Mouse (Mus musculus): Measurements from ENCODE around the gene Slc2a3. TPM values are rescaled to one million over a fixed set of nuclear protein-coding genes. Genes with fewer than 3 reads are reported as not detected.
"Not testable (repeated sequence)": the region's sequence is repeated elsewhere in the genome, so short reads cannot be mapped to it uniquely, and the experiment has no call there.

Gene Slc2a3
- polyA plus RNA-seq, 1 experiment from 2014 or later = 29.2 TPM

- 21% methylated on average over 10 of the region's 10 CpGs for WGBS
- no peaks in the 10 kb centered on the region for H3K36me3 ChIP-seq (ENCODE audit: control insufficient read depth, insufficient read depth, low read length)
- no peak for ATAC-seq (ENCODE audit: low FRiP score)
- no peak overlapping the region for H3K4me3 ChIP-seq (ENCODE audit: low read depth, low read length)
- no peak overlapping the region for H3K9ac ChIP-seq (ENCODE audit: low read depth, low read length)
- H3K4me2 ChIP-seq (replicated peaks; ENCODE audit: low read depth, low read length) = no peak overlapping the region
- no peaks in the 10 kb centered on the region for H3K9me3 ChIP-seq (ENCODE audit: control insufficient read depth, low read length)
- no peak overlapping the region for H3K27ac ChIP-seq (ENCODE audit: low read depth, low read length)
- DNase-seq (ENCODE audit: low spot score) = peak; percentile 13
- H3K4me1 ChIP-seq (replicated peaks; ENCODE audit: control insufficient read depth, insufficient read depth, low read length) = no peaks in the 10 kb centered on the region
- H3K27me3 ChIP-seq (ENCODE audit: control insufficient read depth, insufficient read depth, low read length) = peaks cover 10% of the 10 kb centered on the region
Measured at GRCm38 (mm10) chr6:122744505-122745249, 56.8 kb downstream of the Slc2a3 start.

- Histone ChIP-seq H3K4me1 (replicated peaks; ENCODE audit: control insufficient read depth, insufficient read depth, low read length) (no peaks in the 10 kb centered on the region), H3K27me3 (ENCODE audit: control insufficient read depth, insufficient read depth, low read length) (peaks cover 10% of the 10 kb centered on the region), H3K9me3 (ENCODE audit: control insufficient read depth, low read length) (no peaks in the 10 kb centered on the region), H3K36me3 (ENCODE audit: control insufficient read depth, insufficient read depth, low read length) (no peaks in the 10 kb centered on the region), H3K27ac (ENCODE audit: low read depth, low read length) (no peak overlapping the region), H3K4me2 (replicated peaks; ENCODE audit: low read depth, low read length) (no peak overlapping the region), H3K9ac (ENCODE audit: low read depth, low read length) (no peak overlapping the region), H3K4me3 (ENCODE audit: low read depth, low read length) (no peak overlapping the region)
- ATAC-seq (ENCODE audit: low FRiP score) = peak; percentile 6; the same call in 1 of the 2 replicates
- peak; percentile 22 for DNase-seq (ENCODE audit: low spot score)
- 17% methylated on average over 11 of the region's 11 CpGs for WGBS
Measured at GRCm38 (mm10) chr6:122743353-122743752, 58.1 kb downstream of the Slc2a3 start.

GRCm38 (mm10) chr6:122742228-122742899, 59.1 kb downstream of the Slc2a3 start:
- peak overlapping the region; percentile 64 for H3K4me2 ChIP-seq (replicated peaks; ENCODE audit: low read depth, low read length)
- H3K9me3 ChIP-seq (ENCODE audit: control insufficient read depth, low read length) = no peaks in the 10 kb centered on the region
- peak; percentile 64 for DNase-seq (ENCODE audit: low spot score)
- peak overlapping the region; percentile 35; the same call in 1 of the 2 replicates for H3K9ac ChIP-seq (ENCODE audit: low read depth, low read length)
- no peaks in the 10 kb centered on the region for H3K36me3 ChIP-seq (ENCODE audit: control insufficient read depth, insufficient read depth, low read length)
- under 1% methylated on average over 23 of the region's 23 CpGs for WGBS
- peaks cover 10% of the 10 kb centered on the region for H3K27me3 ChIP-seq (ENCODE audit: control insufficient read depth, insufficient read depth, low read length)
- H3K4me1 ChIP-seq (replicated peaks; ENCODE audit: control insufficient read depth, insufficient read depth, low read length) = no peaks in the 10 kb centered on the region
- H3K4me3 ChIP-seq (ENCODE audit: low read depth, low read length) = peak overlapping the region; percentile 42
- peak; percentile 43; the same call in 1 of the 2 replicates for ATAC-seq (ENCODE audit: low FRiP score)
- no peak overlapping the region for H3K27ac ChIP-seq (ENCODE audit: low read depth, low read length)

GRCm38 (mm10) chr6:122741460-122742227, 59.8 kb downstream of the Slc2a3 start:
- 5% methylated on average over 25 of the region's 25 CpGs for WGBS
- Histone ChIP-seq H3K27me3 (ENCODE audit: control insufficient read depth, insufficient read depth, low read length) (peaks cover 10% of the 10 kb centered on the region), H3K4me2 (replicated peaks; ENCODE audit: low read depth, low read length) (peak overlapping the region; percentile 64), H3K4me3 (ENCODE audit: low read depth, low read length) (peak overlapping the region; percentile 42), H3K9ac (ENCODE audit: low read depth, low read length) (peak overlapping the region; percentile 35; the same call in 1 of the 2 replicates), H3K4me1 (replicated peaks; ENCODE audit: control insufficient read depth, insufficient read depth, low read length) (no peaks in the 10 kb centered on the region), H3K9me3 (ENCODE audit: control insufficient read depth, low read length) (no peaks in the 10 kb centered on the region), H3K36me3 (ENCODE audit: control insufficient read depth, insufficient read depth, low read length) (no peaks in the 10 kb centered on the region), H3K27ac (ENCODE audit: low read depth, low read length) (no peak overlapping the region)
- ATAC-seq (ENCODE audit: low FRiP score) (0 out of 2 replicates have a peak, but pooled peaks have one; percentile 1), DNase-seq (ENCODE audit: low spot score) (peak; percentile 25)

GRCm38 (mm10) chr6:122739952-122740351, 61.5 kb downstream of the Slc2a3 start:
- H3K9ac ChIP-seq (ENCODE audit: low read depth, low read length) = no peak overlapping the region
- 14% methylated on average over 8 of the region's 8 CpGs for WGBS
- ATAC-seq (ENCODE audit: low FRiP score) = peak; percentile 48
- H3K4me2 ChIP-seq (replicated peaks; ENCODE audit: low read depth, low read length) = no peak overlapping the region
- peaks cover 9% of the 10 kb centered on the region for H3K27me3 ChIP-seq (ENCODE audit: control insufficient read depth, insufficient read depth, low read length)
- peak; percentile 83 for DNase-seq (ENCODE audit: low spot score)
- no peak overlapping the region for H3K4me3 ChIP-seq (ENCODE audit: low read depth, low read length)
- H3K27ac ChIP-seq (ENCODE audit: low read depth, low read length) = no peak overlapping the region
- H3K36me3 ChIP-seq (ENCODE audit: control insufficient read depth, insufficient read depth, low read length) = no peaks in the 10 kb centered on the region
- H3K9me3 ChIP-seq (ENCODE audit: control insufficient read depth, low read length) = no peaks in the 10 kb centered on the region
- no peaks in the 10 kb centered on the region for H3K4me1 ChIP-seq (replicated peaks; ENCODE audit: control insufficient read depth, insufficient read depth, low read length)

- Histone ChIP-seq H3K27me3 (ENCODE audit: control insufficient read depth, insufficient read depth, low read length) (no peaks in the 10 kb centered on the region), H3K36me3 (ENCODE audit: control insufficient read depth, insufficient read depth, low read length) (no peaks in the 10 kb centered on the region), H3K27ac (ENCODE audit: low read depth, low read length) (no peak overlapping the region), H3K4me2 (replicated peaks; ENCODE audit: low read depth, low read length) (no peak overlapping the region), H3K9me3 (ENCODE audit: control insufficient read depth, low read length) (no peaks in the 10 kb centered on the region), H3K9ac (ENCODE audit: low read depth, low read length) (no peak overlapping the region), H3K4me1 (replicated peaks; ENCODE audit: control insufficient read depth, insufficient read depth, low read length) (no peaks in the 10 kb centered on the region), H3K4me3 (ENCODE audit: low read depth, low read length) (no peak overlapping the region)
- peak; percentile 72 for DNase-seq (ENCODE audit: low spot score)
- 29% methylated on average over 2 of the region's 2 CpGs for WGBS
- ATAC-seq (ENCODE audit: low FRiP score) = no peak; the same call in 1 of the 2 replicates
Measured at GRCm38 (mm10) chr6:122719942-122720341, 81.5 kb downstream of the Slc2a3 start.

GRCm38 (mm10) chr6:122718224-122718623, 83.2 kb downstream of the Slc2a3 start:
- ATAC-seq (ENCODE audit: low FRiP score); H3K4me1 ChIP-seq (replicated peaks; ENCODE audit: control insufficient read depth, insufficient read depth, low read length); H3K27me3 ChIP-seq (ENCODE audit: control insufficient read depth, insufficient read depth, low read length); H3K9ac ChIP-seq (ENCODE audit: low read depth, low read length); H3K4me3 ChIP-seq (ENCODE audit: low read depth, low read length); H3K36me3 ChIP-seq (ENCODE audit: control insufficient read depth, insufficient read depth, low read length); H3K9me3 ChIP-seq (ENCODE audit: control insufficient read depth, low read length); H3K27ac ChIP-seq (ENCODE audit: low read depth, low read length); H3K4me2 ChIP-seq (replicated peaks; ENCODE audit: low read depth, low read length); DNase-seq (ENCODE audit: low spot score): not testable (repeated sequence)
- WGBS = 75% methylated on average over 1 of the region's 1 CpGs

- no peaks in the 10 kb centered on the region for H3K9me3 ChIP-seq (ENCODE audit: control insufficient read depth, low read length)
- no peak overlapping the region for H3K4me3 ChIP-seq (ENCODE audit: low read depth, low read length)
- no peaks in the 10 kb centered on the region for H3K27me3 ChIP-seq (ENCODE audit: control insufficient read depth, insufficient read depth, low read length)
- no peaks in the 10 kb centered on the region for H3K36me3 ChIP-seq (ENCODE audit: control insufficient read depth, insufficient read depth, low read length)
- H3K27ac ChIP-seq (ENCODE audit: low read depth, low read length) = no peak overlapping the region
- H3K9ac ChIP-seq (ENCODE audit: low read depth, low read length) = no peak overlapping the region
- H3K4me2 ChIP-seq (replicated peaks; ENCODE audit: low read depth, low read length) = no peak overlapping the region
- no peaks in the 10 kb centered on the region for H3K4me1 ChIP-seq (replicated peaks; ENCODE audit: control insufficient read depth, insufficient read depth, low read length)
- 1% methylated on average over 4 of the region's 4 CpGs for WGBS
- DNase-seq (ENCODE audit: low spot score) (no peak), ATAC-seq (ENCODE audit: low FRiP score) (peak; percentile 35; the same call in 1 of the 2 replicates)
Measured at GRCm38 (mm10) chr6:122715886-122716285, 85.6 kb downstream of the Slc2a3 start.

All from hindbrain, embryonic 11.5 days (tissue).